Mouse (Mus musculus): ENCODE results near the gene Tab1. TPM values are rescaled to one million over a fixed set of nuclear protein-coding genes. Genes with fewer than 3 reads are reported as not detected.

Tab1 gene
- polyA plus RNA-seq, 1 experiment from 2014 or later, result 28.7 TPM

GRCm38 (mm10) chr15:80192847-80193246 lies 59.9 kb downstream of the Tab1 start:
- Histone ChIP-seq H3K27ac (ENCODE audit: low read depth, low read length) (no peak overlapping the region), H3K4me3 (ENCODE audit: low read depth, low read length) (no peak overlapping the region), H3K27me3 (replicated peaks; ENCODE audit: control insufficient read depth, insufficient read depth, low read length) (no peaks in the 10 kb centered on the region; the same call in none of the 2 replicates), H3K4me2 (no peak overlapping the region), H3K9ac (ENCODE audit: low read depth, low read length) (no peak overlapping the region), H3K36me3 (ENCODE audit: control insufficient read depth, insufficient read depth, low read length) (no peaks in the 10 kb centered on the region), H3K9me3 (ENCODE audit: control insufficient read depth, low read length) (no peaks in the 10 kb centered on the region), H3K4me1 (replicated peaks; ENCODE audit: control insufficient read depth, insufficient read depth, low read length) (peaks cover 5% of the 10 kb centered on the region)
- 55% methylated on average over 7 of the region's 7 CpGs for WGBS
- DNase-seq (ENCODE audit: low spot score) (no peak), ATAC-seq (replicated peaks; ENCODE audit: low FRiP score) (no peak)

GRCm38 (mm10) chr15:80199556-80199955 lies 66.6 kb downstream of the Tab1 start:
- H3K4me2 ChIP-seq, result no peak overlapping the region
- 91% methylated on average over 2 of the region's 2 CpGs for WGBS
- no peaks in the 10 kb centered on the region for H3K9me3 ChIP-seq (ENCODE audit: control insufficient read depth, low read length)
- H3K9ac ChIP-seq (ENCODE audit: low read depth, low read length), result no peak overlapping the region
- H3K4me1 ChIP-seq (replicated peaks; ENCODE audit: control insufficient read depth, insufficient read depth, low read length), result no peaks in the 10 kb centered on the region
- no peaks in the 10 kb centered on the region for H3K36me3 ChIP-seq (ENCODE audit: control insufficient read depth, insufficient read depth, low read length)
- no peak for DNase-seq (ENCODE audit: low spot score)
- no peak for ATAC-seq (replicated peaks; ENCODE audit: low FRiP score)
- no peak overlapping the region for H3K27ac ChIP-seq (ENCODE audit: low read depth, low read length)
- H3K27me3 ChIP-seq (replicated peaks; ENCODE audit: control insufficient read depth, insufficient read depth, low read length), result no peaks in the 10 kb centered on the region; the same call in 1 of the 2 replicates
- no peak overlapping the region for H3K4me3 ChIP-seq (ENCODE audit: low read depth, low read length)

- H3K9ac ChIP-seq (ENCODE audit: low read depth, low read length), result no peak overlapping the region
- H3K9me3 ChIP-seq (ENCODE audit: control insufficient read depth, low read length), result no peaks in the 10 kb centered on the region
- WGBS, result 73% methylated on average over 6 of the region's 6 CpGs
- H3K27me3 ChIP-seq (replicated peaks; ENCODE audit: control insufficient read depth, insufficient read depth, low read length), result no peaks in the 10 kb centered on the region; the same call in none of the 2 replicates
- no peak overlapping the region for H3K27ac ChIP-seq (ENCODE audit: low read depth, low read length)
- DNase-seq (ENCODE audit: low spot score) (no peak), ATAC-seq (replicated peaks; ENCODE audit: low FRiP score) (no peak)
- H3K4me2 ChIP-seq, result no peak overlapping the region
- no peak overlapping the region for H3K4me3 ChIP-seq (ENCODE audit: low read depth, low read length)
- no peaks in the 10 kb centered on the region for H3K36me3 ChIP-seq (ENCODE audit: control insufficient read depth, insufficient read depth, low read length)
- H3K4me1 ChIP-seq (replicated peaks; ENCODE audit: control insufficient read depth, insufficient read depth, low read length), result no peaks in the 10 kb centered on the region
These were observed 69.3 kb downstream of the Tab1 start for GRCm38 (mm10) chr15:80202111-80202775.

GRCm38 (mm10) chr15:80203406-80203805 lies 70.5 kb downstream of the Tab1 start:
- ATAC-seq (replicated peaks; ENCODE audit: low FRiP score), result no peak; the same call in 1 of the 2 replicates
- Histone ChIP-seq H3K9me3 (ENCODE audit: control insufficient read depth, low read length) (no peaks in the 10 kb centered on the region), H3K27me3 (replicated peaks; ENCODE audit: control insufficient read depth, insufficient read depth, low read length) (no peaks in the 10 kb centered on the region; the same call in none of the 2 replicates), H3K36me3 (ENCODE audit: control insufficient read depth, insufficient read depth, low read length) (no peaks in the 10 kb centered on the region), H3K4me1 (replicated peaks; ENCODE audit: control insufficient read depth, insufficient read depth, low read length) (no peaks in the 10 kb centered on the region), H3K4me3 (ENCODE audit: low read depth, low read length) (no peak overlapping the region), H3K4me2 (no peak overlapping the region), H3K9ac (ENCODE audit: low read depth, low read length) (no peak overlapping the region), H3K27ac (ENCODE audit: low read depth, low read length) (no peak overlapping the region)
- DNase-seq (ENCODE audit: low spot score), result no peak
- 26% methylated on average over 4 of the region's 4 CpGs for WGBS

- Histone ChIP-seq H3K4me3 (ENCODE audit: low read depth, low read length) (no peak overlapping the region), H3K27me3 (replicated peaks; ENCODE audit: control insufficient read depth, insufficient read depth, low read length) (no peaks in the 10 kb centered on the region; the same call in none of the 2 replicates), H3K9me3 (ENCODE audit: control insufficient read depth, low read length) (no peaks in the 10 kb centered on the region), H3K36me3 (ENCODE audit: control insufficient read depth, insufficient read depth, low read length) (no peaks in the 10 kb centered on the region), H3K4me1 (replicated peaks; ENCODE audit: control insufficient read depth, insufficient read depth, low read length) (no peaks in the 10 kb centered on the region), H3K4me2 (no peak overlapping the region), H3K9ac (ENCODE audit: low read depth, low read length) (no peak overlapping the region), H3K27ac (ENCODE audit: low read depth, low read length) (no peak overlapping the region)
- ATAC-seq (replicated peaks; ENCODE audit: low FRiP score) (no peak), DNase-seq (ENCODE audit: low spot score) (no peak)
- WGBS, result 80% methylated on average over 3 of the region's 3 CpGs
These were observed 73.2 kb downstream of the Tab1 start for GRCm38 (mm10) chr15:80206057-80206565.

DNA sequence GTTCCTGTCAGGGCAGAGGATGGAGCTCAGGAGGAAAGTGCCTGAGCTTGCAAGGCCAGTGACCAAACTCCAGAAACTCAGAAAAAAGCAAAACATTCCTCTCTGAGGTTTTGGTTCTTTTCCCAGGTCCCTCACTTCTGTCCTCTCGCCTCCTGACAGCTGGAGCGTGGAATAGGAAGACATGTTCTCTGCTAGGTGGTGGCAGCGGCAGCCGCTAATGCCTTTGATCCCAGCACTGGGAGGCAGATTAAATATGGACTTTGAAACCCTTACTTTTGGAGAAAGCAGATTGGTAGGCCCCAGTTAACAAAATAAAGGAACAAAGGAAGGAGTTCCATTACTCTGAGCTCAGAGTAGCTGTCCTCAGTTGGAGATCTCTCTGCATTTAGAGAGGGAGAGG lies 75.5 kb downstream of the Tab1 start:
- DNase-seq (ENCODE audit: low spot score), result no peak
- 36% methylated on average over 4 of the region's 4 CpGs for WGBS
- H3K4me3 ChIP-seq (ENCODE audit: low read depth, low read length), result no peak overlapping the region
- H3K9me3 ChIP-seq (ENCODE audit: control insufficient read depth, low read length), result no peaks in the 10 kb centered on the region
- H3K36me3 ChIP-seq (ENCODE audit: control insufficient read depth, insufficient read depth, low read length), result no peaks in the 10 kb centered on the region
- H3K27me3 ChIP-seq (replicated peaks; ENCODE audit: control insufficient read depth, insufficient read depth, low read length), result peaks cover 7% of the 10 kb centered on the region
- H3K27ac ChIP-seq (ENCODE audit: low read depth, low read length), result no peak overlapping the region
- ATAC-seq (replicated peaks; ENCODE audit: low FRiP score), result no peak
- no peaks in the 10 kb centered on the region for H3K4me1 ChIP-seq (replicated peaks; ENCODE audit: control insufficient read depth, insufficient read depth, low read length)
- no peak overlapping the region for H3K4me2 ChIP-seq
- H3K9ac ChIP-seq (ENCODE audit: low read depth, low read length), result no peak overlapping the region

Other genes with a start within 250 kb of the Tab1 start
- gene Apobec3, start 241.5 kb upstream of the Tab1 start, polyA plus RNA-seq (2014; fragmentation: Nextera tagmentation; extraction: Ambion mirVana), result 72.8 and 76.7 TPM in 2 replicates
- gene Cbx7, start 162.0 kb upstream of the Tab1 start, polyA plus RNA-seq (2014; fragmentation: Nextera tagmentation; extraction: Ambion mirVana), result 2.5 TPM in 2 replicates
- gene Pdgfb, start 118.2 kb upstream of the Tab1 start, polyA plus RNA-seq (2014; fragmentation: Nextera tagmentation; extraction: Ambion mirVana), result 2.4 and 2.7 TPM in 2 replicates
- gene Syngr1, start 41.8 kb upstream of the Tab1 start, polyA plus RNA-seq (2014; fragmentation: Nextera tagmentation; extraction: Ambion mirVana), result 32.2 and 38.6 TPM in 2 replicates
- 1,449 and 1,469 TPM in 2 replicates for gene Rpl3, start 41.3 kb upstream of the Tab1 start, polyA plus RNA-seq (2014; fragmentation: Nextera tagmentation; extraction: Ambion mirVana)
- gene Mgat3, start 40.6 kb downstream of the Tab1 start, polyA plus RNA-seq (2014; fragmentation: Nextera tagmentation; extraction: Ambion mirVana), result 2.5 and 2.7 TPM in 2 replicates
- gene Mief1, start 100.9 kb downstream of the Tab1 start, polyA plus RNA-seq (2014; fragmentation: Nextera tagmentation; extraction: Ambion mirVana), result 35.8 and 44.9 TPM in 2 replicates
- gene AC140267.1, start 102.7 kb downstream of the Tab1 start, polyA plus RNA-seq (2014; fragmentation: Nextera tagmentation; extraction: Ambion mirVana), result not detected in 2 replicates
- gene Atf4, start 122.1 kb downstream of the Tab1 start, polyA plus RNA-seq (2014; fragmentation: Nextera tagmentation; extraction: Ambion mirVana), result 186 and 188 TPM in 2 replicates
- gene Rps19bp1, start 131.2 kb downstream of the Tab1 start, polyA plus RNA-seq (2014; fragmentation: Nextera tagmentation; extraction: Ambion mirVana), result 75.4 and 80.8 TPM in 2 replicates
- 0.01 and 0.14 TPM in 2 replicates for gene Cacna1i, start 154.1 kb downstream of the Tab1 start, polyA plus RNA-seq (2014; fragmentation: Nextera tagmentation; extraction: Ambion mirVana)

Data from liver, embryonic 11.5 days (tissue).